Mouse (Mus musculus): Measurements from ENCODE around the gene Slc39a7. TPM values are rescaled to one million over a fixed set of nuclear protein-coding genes. Genes with fewer than 3 reads are reported as not detected.

The Slc39a7 gene
- polyA plus RNA-seq, 1 experiment from 2014 or later, result 53.2 TPM

GRCm38 (mm10) chr17:34037241-34037640, 5.8 kb upstream of the Slc39a7 start:
- H3K27ac ChIP-seq (replicated peaks in 1 of 2; ENCODE audit: control insufficient read depth in 1 of 2, insufficient read depth in 1 of 2, low read depth in 2 of 2, low read length in 2 of 2), result no peak overlapping the region
- WGBS, result 92% methylated on average over 7 of the region's 7 CpGs
- no peak overlapping the region for H3K9ac ChIP-seq (ENCODE audit: low read length)
- peaks cover 34% of the 10 kb centered on the region for H3K27me3 ChIP-seq (ENCODE audit: control insufficient read depth, insufficient read depth, low read length)
- peaks cover 15 to 31% of the 10 kb centered on the region in 2 experiments for H3K4me1 ChIP-seq (ENCODE audit: control insufficient read depth in 2 of 2, insufficient read depth in 2 of 2, low read length in 2 of 2)
- H3K9me3 ChIP-seq (ENCODE audit: control insufficient read depth, low read length), result no peaks in the 10 kb centered on the region
- no peak overlapping the region for H3K4me3 ChIP-seq (ENCODE audit: control insufficient read depth in 1 of 2, insufficient read depth in 1 of 2, low read depth in 1 of 2, low read length in 2 of 2)
- no peak for ATAC-seq (ENCODE audit: insufficient number of reproducible peaks, insufficient read depth, low FRiP score, low read depth)
- H3K36me3 ChIP-seq (ENCODE audit: control insufficient read depth, insufficient read depth, low read length), result peaks cover 48% of the 10 kb centered on the region
- no peak overlapping the region for H3K4me2 ChIP-seq (ENCODE audit: low read length)

- WGBS, result 74% methylated on average over 10 of the region's 10 CpGs
- H3K4me3 ChIP-seq (ENCODE audit: control insufficient read depth in 1 of 2, insufficient read depth in 1 of 2, low read depth in 1 of 2, low read length in 2 of 2), result no peak overlapping the region
- no peak overlapping the region for H3K4me2 ChIP-seq (ENCODE audit: low read length)
- peaks cover 48% of the 10 kb centered on the region for H3K36me3 ChIP-seq (ENCODE audit: control insufficient read depth, insufficient read depth, low read length)
- H3K4me1 ChIP-seq (ENCODE audit: control insufficient read depth in 2 of 2, insufficient read depth in 2 of 2, low read length in 2 of 2), result peaks cover 15 to 31% of the 10 kb centered on the region in 2 experiments
- no peaks in the 10 kb centered on the region for H3K9me3 ChIP-seq (ENCODE audit: control insufficient read depth, low read length)
- no peak for ATAC-seq (ENCODE audit: insufficient number of reproducible peaks, insufficient read depth, low FRiP score, low read depth)
- no peak overlapping the region for H3K9ac ChIP-seq (ENCODE audit: low read length)
- H3K27ac ChIP-seq (replicated peaks in 1 of 2; ENCODE audit: control insufficient read depth in 1 of 2, insufficient read depth in 1 of 2, low read depth in 2 of 2, low read length in 2 of 2), result no peak overlapping the region
- H3K27me3 ChIP-seq (ENCODE audit: control insufficient read depth, insufficient read depth, low read length), result peaks cover 28% of the 10 kb centered on the region
These were observed 5.2 kb upstream of the Slc39a7 start for GRCm38 (mm10) chr17:34036647-34037046.

- peaks cover 48% of the 10 kb centered on the region for H3K36me3 ChIP-seq (ENCODE audit: control insufficient read depth, insufficient read depth, low read length)
- H3K4me2 ChIP-seq (ENCODE audit: low read length), result no peak overlapping the region
- ATAC-seq (ENCODE audit: insufficient number of reproducible peaks, insufficient read depth, low FRiP score, low read depth), result no peak
- H3K27me3 ChIP-seq (ENCODE audit: control insufficient read depth, insufficient read depth, low read length), result peaks cover 17% of the 10 kb centered on the region
- H3K27ac ChIP-seq (replicated peaks in 1 of 2; ENCODE audit: control insufficient read depth in 1 of 2, insufficient read depth in 1 of 2, low read depth in 2 of 2, low read length in 2 of 2), result no peak overlapping the region
- H3K9me3 ChIP-seq (ENCODE audit: control insufficient read depth, low read length), result no peaks in the 10 kb centered on the region
- peaks cover 17 to 34% of the 10 kb centered on the region in 2 experiments for H3K4me1 ChIP-seq (ENCODE audit: control insufficient read depth in 2 of 2, insufficient read depth in 2 of 2, low read length in 2 of 2)
- no peak overlapping the region for H3K4me3 ChIP-seq (ENCODE audit: control insufficient read depth in 1 of 2, insufficient read depth in 1 of 2, low read depth in 1 of 2, low read length in 2 of 2)
- no peak overlapping the region for H3K9ac ChIP-seq (ENCODE audit: low read length)
- WGBS, result 89% methylated on average over 9 of the region's 9 CpGs
These were observed 4.0 kb upstream of the Slc39a7 start for GRCm38 (mm10) chr17:34035517-34035916.

GRCm38 (mm10) chr17:34034064-34034463, 2.6 kb upstream of the Slc39a7 start:
- Histone ChIP-seq H3K27me3 (ENCODE audit: control insufficient read depth, insufficient read depth, low read length) (peaks cover 9% of the 10 kb centered on the region), H3K9ac (ENCODE audit: low read length) (no peak overlapping the region), H3K4me2 (ENCODE audit: low read length) (no peak overlapping the region), H3K4me3 (ENCODE audit: control insufficient read depth in 1 of 2, insufficient read depth in 1 of 2, low read depth in 1 of 2, low read length in 2 of 2) (no peak overlapping the region), H3K27ac (replicated peaks in 1 of 2; ENCODE audit: control insufficient read depth in 1 of 2, insufficient read depth in 1 of 2, low read depth in 2 of 2, low read length in 2 of 2) (no peak overlapping the region), H3K36me3 (ENCODE audit: control insufficient read depth, insufficient read depth, low read length) (peaks cover 60% of the 10 kb centered on the region), H3K9me3 (ENCODE audit: control insufficient read depth, low read length) (no peaks in the 10 kb centered on the region), H3K4me1 (ENCODE audit: control insufficient read depth in 2 of 2, insufficient read depth in 2 of 2, low read length in 2 of 2) (peaks cover 20 to 37% of the 10 kb centered on the region in 2 experiments)
- ATAC-seq (ENCODE audit: insufficient number of reproducible peaks, insufficient read depth, low FRiP score, low read depth), result no peak
- WGBS, result 59% methylated on average over 10 of the region's 10 CpGs

- Histone ChIP-seq H3K4me2 (ENCODE audit: low read length) (no peak overlapping the region), H3K4me3 (ENCODE audit: control insufficient read depth in 1 of 2, insufficient read depth in 1 of 2, low read depth in 1 of 2, low read length in 2 of 2) (no peak overlapping the region), H3K4me1 (ENCODE audit: control insufficient read depth in 2 of 2, insufficient read depth in 2 of 2, low read length in 2 of 2) (peaks cover 14 to 35% of the 10 kb centered on the region in 2 experiments), H3K27me3 (ENCODE audit: control insufficient read depth, insufficient read depth, low read length) (peaks cover 5% of the 10 kb centered on the region), H3K9ac (ENCODE audit: low read length) (no peak overlapping the region; the same call in 1 of the 2 replicates), H3K27ac (replicated peaks in 1 of 2; ENCODE audit: control insufficient read depth in 1 of 2, insufficient read depth in 1 of 2, low read depth in 2 of 2, low read length in 2 of 2) (no peak overlapping the region), H3K36me3 (ENCODE audit: control insufficient read depth, insufficient read depth, low read length) (peaks cover 67% of the 10 kb centered on the region), H3K9me3 (ENCODE audit: control insufficient read depth, low read length) (no peaks in the 10 kb centered on the region)
- ATAC-seq (ENCODE audit: insufficient number of reproducible peaks, insufficient read depth, low FRiP score, low read depth), result no peak
- WGBS, result 93% methylated on average over 9 of the region's 9 CpGs
These were observed 2.0 kb upstream of the Slc39a7 start for GRCm38 (mm10) chr17:34033441-34033840.

- H3K27ac ChIP-seq (replicated peaks in 1 of 2; ENCODE audit: control insufficient read depth in 1 of 2, insufficient read depth in 1 of 2, low read depth in 2 of 2, low read length in 2 of 2), result peak overlapping the region in 1 of 2 experiments; percentile 94; a peak in 2 of 4 replicates
- H3K27me3 ChIP-seq (ENCODE audit: control insufficient read depth, insufficient read depth, low read length), result no peaks in the 10 kb centered on the region
- H3K4me2 ChIP-seq (ENCODE audit: low read length), result peak overlapping the region; percentile 81
- peaks cover 18 to 35% of the 10 kb centered on the region in 2 experiments for H3K4me1 ChIP-seq (ENCODE audit: control insufficient read depth in 2 of 2, insufficient read depth in 2 of 2, low read length in 2 of 2)
- no peaks in the 10 kb centered on the region for H3K9me3 ChIP-seq (ENCODE audit: control insufficient read depth, low read length)
- ATAC-seq (ENCODE audit: insufficient number of reproducible peaks, insufficient read depth, low FRiP score, low read depth), result no peak
- H3K9ac ChIP-seq (ENCODE audit: low read length), result peak overlapping the region; percentile 92
- H3K4me3 ChIP-seq (ENCODE audit: control insufficient read depth in 1 of 2, insufficient read depth in 1 of 2, low read depth in 1 of 2, low read length in 2 of 2), result peak overlapping the region; percentile 78 to 90
- peaks cover 66% of the 10 kb centered on the region for H3K36me3 ChIP-seq (ENCODE audit: control insufficient read depth, insufficient read depth, low read length)
- WGBS, result 61% methylated on average over 9 of the region's 9 CpGs
These were observed 1.3 kb upstream of the Slc39a7 start for GRCm38 (mm10) chr17:34032806-34033205.

- Histone ChIP-seq H3K4me3 (ENCODE audit: control insufficient read depth in 1 of 2, insufficient read depth in 1 of 2, low read depth in 1 of 2, low read length in 2 of 2) (peak overlapping the region; percentile 78 to 90), H3K27me3 (ENCODE audit: control insufficient read depth, insufficient read depth, low read length) (no peaks in the 10 kb centered on the region), H3K27ac (replicated peaks in 1 of 2; ENCODE audit: control insufficient read depth in 1 of 2, insufficient read depth in 1 of 2, low read depth in 2 of 2, low read length in 2 of 2) (peak overlapping the region; percentile 1 to 94), H3K9ac (ENCODE audit: low read length) (peak overlapping the region; percentile 92), H3K36me3 (ENCODE audit: control insufficient read depth, insufficient read depth, low read length) (peaks cover 60% of the 10 kb centered on the region), H3K4me2 (ENCODE audit: low read length) (peak overlapping the region; percentile 81), H3K4me1 (ENCODE audit: control insufficient read depth in 2 of 2, insufficient read depth in 2 of 2, low read length in 2 of 2) (peaks cover 19 to 38% of the 10 kb centered on the region in 2 experiments), H3K9me3 (ENCODE audit: control insufficient read depth, low read length) (no peaks in the 10 kb centered on the region)
- WGBS, result 0% methylated on average over 45 of the region's 48 CpGs
- peak; percentile 5; the same call in 1 of the 2 replicates for ATAC-seq (ENCODE audit: insufficient number of reproducible peaks, insufficient read depth, low FRiP score, low read depth)
These were observed 721 bp upstream of the Slc39a7 start for GRCm38 (mm10) chr17:34032174-34032632.

- peaks cover 25 to 46% of the 10 kb centered on the region in 2 experiments for H3K4me1 ChIP-seq (ENCODE audit: control insufficient read depth in 2 of 2, insufficient read depth in 2 of 2, low read length in 2 of 2)
These were observed 588 bp downstream of the Slc39a7 start for GRCm38 (mm10) chr17:34030861-34031326.

More at GRCm38 (mm10) chr17:34030861-34031326, 588 bp downstream of the Slc39a7 start:
- Histone ChIP-seq H3K4me2 (ENCODE audit: low read length) (peak overlapping the region; percentile 81), H3K9ac (ENCODE audit: low read length) (peak overlapping the region; percentile 92), H3K9me3 (ENCODE audit: control insufficient read depth, low read length) (no peaks in the 10 kb centered on the region), H3K27ac (replicated peaks in 1 of 2; ENCODE audit: control insufficient read depth in 1 of 2, insufficient read depth in 1 of 2, low read depth in 2 of 2, low read length in 2 of 2) (peak overlapping the region; percentile 85 to 94), H3K36me3 (ENCODE audit: control insufficient read depth, insufficient read depth, low read length) (peaks cover 47% of the 10 kb centered on the region), H3K4me3 (ENCODE audit: control insufficient read depth in 1 of 2, insufficient read depth in 1 of 2, low read depth in 1 of 2, low read length in 2 of 2) (peak overlapping the region; percentile 78 to 90), H3K27me3 (ENCODE audit: control insufficient read depth, insufficient read depth, low read length) (no peaks in the 10 kb centered on the region)
- peak; percentile 0; the same call in 1 of the 2 replicates for ATAC-seq (ENCODE audit: insufficient number of reproducible peaks, insufficient read depth, low FRiP score, low read depth)
- 4% methylated on average over 20 of the region's 20 CpGs for WGBS

Measured in heart, embryonic 14.5 days (tissue).